ENCODE assay signal across 8 mouse cellular contexts in genomic region chr13:88822332-88822895, GRCm38 (mm10). TPM values are rescaled to one million over a fixed set of nuclear protein-coding genes. Genes with fewer than 3 reads are reported as not detected.
DNase-seq lines count a peak whose midpoint lies in the region; ATAC-seq and TF ChIP-seq lines count a peak whose summit lies in the region.

No protein-coding gene starts in this region.

- 0 out of 2 replicates have a peak, but pooled peaks cover 3% of the 10 kb centered on the region for H3K27me3 ChIP-seq in lung, postnatal 0 days (replicated peaks; ENCODE audit: insufficient read depth, low read length)
- H3K27me3 ChIP-seq in limb, embryonic 14.5 days (ENCODE audit: control insufficient read depth, insufficient read depth, low read length), result peaks cover 4% of the 10 kb centered on the region; the same call in 1 of the 2 replicates
- H3K27me3 ChIP-seq in thymus, adult 2 months (ENCODE audit: control insufficient read depth, insufficient read depth, low read length), result peaks cover 5% of the 10 kb centered on the region; the same call in 1 of the 2 replicates

- WGBS in lung, postnatal 0 days, result 13% methylated on average over 10 of the region's 10 CpGs
- 6% methylated on average over 10 of the region's 10 CpGs for WGBS in limb, embryonic 14.5 days
- 20% methylated on average over 10 of the region's 10 CpGs for WGBS in thymus, adult 2 months

- no peak for TF ChIP-seq POLR2A in limb, embryonic 14.5 days (IDR thresholded peaks at IDR 0.05; ENCODE audit: borderline replicate concordance, extremely low read depth, insufficient read depth, insufficient read length)
- TF ChIP-seq POLR2A in thymus, adult 2 months (IDR thresholded peaks at IDR 0.05; ENCODE audit: control insufficient read depth, extremely low read depth, insufficient read depth, low read length, poor library complexity), result no peak

- H3K4me3 ChIP-seq in lung, postnatal 0 days (ENCODE audit: low read depth, low read length), result peak overlapping the region; percentile 64
- H3K4me3 ChIP-seq in limb, embryonic 14.5 days (replicated peaks; ENCODE audit: low read length), result peak overlapping the region; percentile 68
- H3K4me3 ChIP-seq in thymus, adult 2 months (ENCODE audit: control insufficient read depth, insufficient read depth, low read length), result no peak overlapping the region

- no peak overlapping the region for H3K27ac ChIP-seq in lung, postnatal 0 days (ENCODE audit: low read length)
- H3K27ac ChIP-seq in limb, embryonic 14.5 days (replicated peaks; ENCODE audit: low read depth, low read length), result no peak overlapping the region
- H3K27ac ChIP-seq in thymus, adult 2 months (ENCODE audit: control insufficient read depth, insufficient read depth, low read length), result no peak overlapping the region

- H3K9me3 ChIP-seq in lung, postnatal 0 days (ENCODE audit: low read length), result no peaks in the 10 kb centered on the region
- H3K9me3 ChIP-seq in limb, embryonic 14.5 days (ENCODE audit: control insufficient read depth, low read length), result no peaks in the 10 kb centered on the region

- no peak for TF ChIP-seq CTCF in lung, postnatal 0 days (IDR thresholded peaks at IDR 0.05)
- no peak for TF ChIP-seq CTCF in thymus, adult 2 months (IDR thresholded peaks at IDR 0.05; ENCODE audit: borderline replicate concordance, control insufficient read depth, extremely low read depth, insufficient read depth, low read length, poor library complexity)

- peak; percentile 22 to 38 for DNase-seq in cerebellum, postnatal 10 days
- no peak for DNase-seq in cerebellum, postnatal 25 days
- DNase-seq in lung, postnatal 0 days (ENCODE audit: low spot score), result no peak
- no peak for DNase-seq in lung, postnatal 36 days
- DNase-seq in limb, embryonic 14.5 days (ENCODE audit: low spot score), result no peak
- peak; percentile 2 for DNase-seq in right cerebral cortex, postnatal 4 days
- DNase-seq in thymus, adult 2 months, result no peak
- no peak for DNase-seq in adrenal gland, postnatal 4 days (ENCODE audit: low spot score in 2 of 2)

- peak overlapping the region; percentile 95 for H3K4me2 ChIP-seq in lung, postnatal 0 days (replicated peaks; ENCODE audit: low read depth, low read length)
- peak overlapping the region; percentile 98 for H3K4me2 ChIP-seq in limb, embryonic 14.5 days (replicated peaks; ENCODE audit: low read depth, low read length, severe bottlenecking)

- H3K9ac ChIP-seq in lung, postnatal 0 days (replicated peaks; ENCODE audit: low read depth), result peak overlapping the region; percentile 41; the same call in 1 of the 2 replicates
- peak overlapping the region; percentile 81 for H3K9ac ChIP-seq in limb, embryonic 14.5 days (ENCODE audit: low read depth, low read length, severe bottlenecking)

- no peaks in the 10 kb centered on the region for H3K36me3 ChIP-seq in lung, postnatal 0 days (ENCODE audit: insufficient read depth, low read length)
- H3K36me3 ChIP-seq in limb, embryonic 14.5 days (ENCODE audit: control insufficient read depth, insufficient read depth, low read length), result no peaks in the 10 kb centered on the region
- no peaks in the 10 kb centered on the region for H3K36me3 ChIP-seq in thymus, adult 2 months (ENCODE audit: control insufficient read depth, insufficient read depth, low read length)

- no peak for ATAC-seq in lung, postnatal 0 days
- no peak for ATAC-seq in limb, embryonic 14.5 days (ENCODE audit: low FRiP score, low read depth)

- no peak for TF ChIP-seq EP300 in lung, postnatal 0 days (IDR thresholded peaks at IDR 0.05)

- H3K4me1 ChIP-seq in lung, postnatal 0 days (ENCODE audit: insufficient read depth, low read depth, low read length), result no peaks in the 10 kb centered on the region; the same call in 1 of the 2 replicates
- 0 out of 2 replicates have a peak, but pooled peaks cover 2% of the 10 kb centered on the region for H3K4me1 ChIP-seq in limb, embryonic 14.5 days (ENCODE audit: control insufficient read depth, insufficient read depth, low read length)
- H3K4me1 ChIP-seq in thymus, adult 2 months (replicated peaks; ENCODE audit: control insufficient read depth, insufficient read depth, low read length), result no peaks in the 10 kb centered on the region

RNA-seq across cellular contexts. Expression of gene Edil3, which starts 1.1 kb away (rescaled TPM):
- 13.0 and 13.8 TPM in 2 replicates for polyA plus RNA-seq in lung, postnatal 0 days (2015; fragmentation: Nextera tagmentation; extraction: Ambion mirVana)
- polyA plus RNA-seq in limb, embryonic 14.5 days (2012; rRNA removed), result 7.8 and 10.7 TPM in 2 replicates
- polyA plus RNA-seq in limb, embryonic 14.5 days (2014; fragmentation: Nextera tagmentation; extraction: Ambion mirVana), result 11.2 and 12.5 TPM in 2 replicates
- 0.05 TPM in 1 of 2 replicates, not detected in the other for polyA plus RNA-seq in thymus, adult 2 months (2012; rRNA removed)
- total RNA-seq in adrenal gland, postnatal 4 days (2021), result 1 to 10 TPM; 3.9 to 4.2 TPM

Comparison
In these comparisons a context has a peak if more than half of its experiments do, and no peak if none do; other contexts are left out.
1. DNase-seq: peak in cerebellum, postnatal 10 days (2 of 2) and right cerebral cortex, postnatal 4 days (single experiment); none in cerebellum, postnatal 25 days (0 of 2), lung, postnatal 0 days (single experiment), lung, postnatal 36 days (single experiment), limb, embryonic 14.5 days (single experiment), thymus, adult 2 months (single experiment) and adrenal gland, postnatal 4 days (0 of 2).